In the genomic region with DNA sequence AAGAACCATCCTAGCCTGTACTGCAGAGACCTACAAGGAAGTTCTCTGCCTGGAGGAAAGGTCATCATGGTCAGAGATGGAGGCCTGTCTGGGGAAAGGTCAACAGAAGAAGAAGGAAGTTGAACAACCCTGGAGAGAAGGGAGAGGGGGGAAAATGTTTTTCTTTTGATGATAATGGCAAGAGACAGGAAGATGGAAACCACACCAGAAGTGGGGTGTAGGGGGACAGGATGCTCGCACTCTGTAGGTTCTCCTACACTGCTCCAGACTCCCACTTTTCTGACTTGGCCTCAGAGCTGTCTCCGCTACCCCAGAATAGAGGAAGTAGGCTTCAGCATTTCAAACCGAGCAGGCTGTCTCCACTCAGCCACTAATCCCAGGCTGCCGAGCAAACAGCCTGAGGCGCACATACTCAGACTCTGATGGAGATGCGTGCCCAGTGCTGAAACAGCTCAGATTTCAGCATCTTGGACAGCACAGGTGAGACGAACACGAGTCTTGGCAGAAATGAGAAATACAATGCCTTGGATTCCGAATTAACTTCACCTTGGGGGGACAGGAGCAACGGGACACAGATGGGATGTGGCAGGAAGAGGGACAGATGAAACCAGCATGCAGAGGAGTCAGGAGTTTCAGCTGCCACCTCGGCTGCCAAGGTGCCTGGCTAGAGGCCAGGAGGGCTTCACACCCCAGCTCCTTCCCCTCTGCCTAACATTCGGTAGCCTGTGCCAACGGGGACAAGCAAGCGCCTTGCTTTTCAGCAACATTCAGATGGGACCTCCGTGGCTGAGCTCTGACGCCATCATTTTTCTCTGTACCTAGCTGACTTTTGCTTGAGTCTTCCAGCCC, we compare ENCODE assay signal across 8 mouse cellular contexts. TPM values are rescaled to one million over a fixed set of nuclear protein-coding genes. Genes with fewer than 3 reads are reported as not detected.
A peak's percentile ranks its signal among the peaks of the same experiment; 100 is the strongest.
DNase-seq lines count a peak whose midpoint lies in the region; ATAC-seq lines count a peak whose summit lies in the region.

No protein-coding gene starts in this region.

- ATAC-seq in heart, embryonic 11.5 days (replicated peaks; ENCODE audit: insufficient number of reproducible peaks, low FRiP score, low TSS enrichment), result 0 out of 2 replicates have a peak, but pooled peaks have one; percentile 19
- peak; percentile 38 for ATAC-seq in kidney, embryonic 15.5 days (replicated peaks; ENCODE audit: low FRiP score)
- peak; percentile 28; the same call in 1 of the 2 replicates for ATAC-seq in stomach, embryonic 16.5 days (ENCODE audit: insufficient read depth, low FRiP score)

- 0 out of 2 replicates have a peak overlapping the region, but pooled peaks have one; percentile 22 for H3K9ac ChIP-seq in heart, embryonic 11.5 days (ENCODE audit: low read depth, low read length)
- no peak overlapping the region for H3K9ac ChIP-seq in kidney, embryonic 15.5 days
- H3K9ac ChIP-seq in stomach, embryonic 16.5 days (ENCODE audit: low read length), result 0 out of 2 replicates have a peak overlapping the region, but pooled peaks have one; percentile 13

- no peaks in the 10 kb centered on the region for H3K27me3 ChIP-seq in heart, embryonic 11.5 days (ENCODE audit: control insufficient read depth, insufficient read depth, low read length)
- no peaks in the 10 kb centered on the region for H3K27me3 ChIP-seq in kidney, embryonic 15.5 days
- no peaks in the 10 kb centered on the region for H3K27me3 ChIP-seq in megakaryocyte, embryonic 14.5 days (replicated peaks)
- H3K27me3 ChIP-seq in stomach, embryonic 16.5 days (ENCODE audit: control insufficient read depth, insufficient read depth, low read length), result no peaks in the 10 kb centered on the region

- H3K36me3 ChIP-seq in heart, embryonic 11.5 days (ENCODE audit: control insufficient read depth, insufficient read depth, low read length), result peaks cover 5% of the 10 kb centered on the region; the same call in 1 of the 2 replicates
- peaks cover 52% of the 10 kb centered on the region for H3K36me3 ChIP-seq in kidney, embryonic 15.5 days
- H3K36me3 ChIP-seq in megakaryocyte, embryonic 14.5 days (replicated peaks; ENCODE audit: low read length), result peaks cover 49% of the 10 kb centered on the region
- H3K36me3 ChIP-seq in stomach, embryonic 16.5 days (ENCODE audit: control insufficient read depth, insufficient read depth, low read length), result no peaks in the 10 kb centered on the region

- H3K4me1 ChIP-seq in heart, embryonic 11.5 days (ENCODE audit: control insufficient read depth, insufficient read depth, low read length), result peaks cover 36% of the 10 kb centered on the region
- H3K4me1 ChIP-seq in kidney, embryonic 15.5 days, result peaks cover 43% of the 10 kb centered on the region
- peaks cover 69% of the 10 kb centered on the region for H3K4me1 ChIP-seq in megakaryocyte, embryonic 14.5 days
- peaks cover 25% of the 10 kb centered on the region for H3K4me1 ChIP-seq in stomach, embryonic 16.5 days (ENCODE audit: control insufficient read depth, insufficient read depth, low read length)

- DNase-seq in ovary, postnatal 36 days (ENCODE audit: low spot score), result peak; percentile 51
- no peak for DNase-seq in ovary, postnatal 10 days (ENCODE audit: low spot score)
- DNase-seq in cerebellum, adult 9-10 months, result peak; percentile 81
- no peak for DNase-seq in layer of hippocampus, postnatal 25 days (ENCODE audit: extremely low spot score in 1 of 2, low spot score in 1 of 2)

- no peaks in the 10 kb centered on the region for H3K9me3 ChIP-seq in heart, embryonic 11.5 days (replicated peaks; ENCODE audit: control insufficient read depth, low read length)
- H3K9me3 ChIP-seq in kidney, embryonic 15.5 days (replicated peaks), result no peaks in the 10 kb centered on the region
- no peaks in the 10 kb centered on the region for H3K9me3 ChIP-seq in megakaryocyte, embryonic 14.5 days
- no peaks in the 10 kb centered on the region for H3K9me3 ChIP-seq in stomach, embryonic 16.5 days (replicated peaks; ENCODE audit: control insufficient read depth, low read length)

- H3K4me2 ChIP-seq in heart, embryonic 11.5 days, result peak overlapping the region; percentile 49
- peak overlapping the region; percentile 44 for H3K4me2 ChIP-seq in kidney, embryonic 15.5 days
- peak overlapping the region; percentile 36 for H3K4me2 ChIP-seq in stomach, embryonic 16.5 days (ENCODE audit: low read depth, low read length)

- WGBS in heart, embryonic 11.5 days (ENCODE audit: insufficient replicate concordance), result 20% methylated on average over 16 of the region's 16 CpGs
- WGBS in kidney, embryonic 15.5 days, result 23% methylated on average over 16 of the region's 16 CpGs
- 20% methylated on average over 16 of the region's 16 CpGs for WGBS in stomach, embryonic 16.5 days

- H3K4me3 ChIP-seq in heart, embryonic 11.5 days (ENCODE audit: low read depth, low read length), result no peak overlapping the region
- H3K4me3 ChIP-seq in kidney, embryonic 15.5 days (replicated peaks), result 0 out of 2 replicates have a peak overlapping the region, but pooled peaks have one; percentile 6
- H3K4me3 ChIP-seq in megakaryocyte, embryonic 14.5 days (replicated peaks), result peak overlapping the region; percentile 82
- no peak overlapping the region for H3K4me3 ChIP-seq in stomach, embryonic 16.5 days (replicated peaks; ENCODE audit: low read length)

- peak overlapping the region; percentile 80 for H3K27ac ChIP-seq in heart, embryonic 11.5 days (ENCODE audit: low read depth, low read length)
- peak overlapping the region; percentile 76 for H3K27ac ChIP-seq in kidney, embryonic 15.5 days
- peak overlapping the region; percentile 48 for H3K27ac ChIP-seq in stomach, embryonic 16.5 days (ENCODE audit: low read length)

RNA-seq across cellular contexts. Expression of a gene that starts 49.6 kb away (rescaled TPM):
- 39.9 and 42.1 TPM in 2 replicates for polyA plus RNA-seq in heart, embryonic 11.5 days (2014; fragmentation: Nextera tagmentation; extraction: Ambion mirVana)
- polyA plus RNA-seq in kidney, embryonic 15.5 days (2015; fragmentation: Nextera tagmentation; extraction: Ambion mirVana), result 41.9 and 43.7 TPM in 2 replicates
- 6.0 and 12.6 TPM in 2 replicates for polyA plus RNA-seq in megakaryocyte, embryonic 14.5 days (2012; ENCODE audit: insufficient read depth, low replicate concordance)
- 19.1 and 23.6 TPM in 2 replicates for polyA plus RNA-seq in stomach, embryonic 16.5 days (2015; fragmentation: Nextera tagmentation; extraction: Ambion mirVana)
- 1 to 10 TPM; 7.6 to 8.5 TPM for total RNA-seq in layer of hippocampus, postnatal 25 days (2021)

Comparison
In these comparisons a context has a peak if more than half of its experiments do, and no peak if none do; other contexts are left out.
1. DNase-seq: peak in ovary, postnatal 36 days (single experiment) and cerebellum, adult 9-10 months (single experiment); none in ovary, postnatal 10 days (single experiment) and layer of hippocampus, postnatal 25 days (0 of 2).
2. H3K4me3 ChIP-seq: peak in kidney, embryonic 15.5 days (single experiment) and megakaryocyte, embryonic 14.5 days (single experiment); none in heart, embryonic 11.5 days (single experiment) and stomach, embryonic 16.5 days (single experiment).
3. Peak in every context shown above with its lines, with median percentiles within 50 percentile points of each other: ATAC-seq, H3K27ac ChIP-seq and H3K4me2 ChIP-seq.